Mouse (Mus musculus): ENCODE data around the gene Coro1c. TPM values are rescaled to one million over a fixed set of nuclear protein-coding genes. Genes with fewer than 3 reads are reported as not detected.

The Coro1c gene
- polyA plus RNA-seq, 1 experiment from 2014 or later = 93.6 TPM

DNA sequence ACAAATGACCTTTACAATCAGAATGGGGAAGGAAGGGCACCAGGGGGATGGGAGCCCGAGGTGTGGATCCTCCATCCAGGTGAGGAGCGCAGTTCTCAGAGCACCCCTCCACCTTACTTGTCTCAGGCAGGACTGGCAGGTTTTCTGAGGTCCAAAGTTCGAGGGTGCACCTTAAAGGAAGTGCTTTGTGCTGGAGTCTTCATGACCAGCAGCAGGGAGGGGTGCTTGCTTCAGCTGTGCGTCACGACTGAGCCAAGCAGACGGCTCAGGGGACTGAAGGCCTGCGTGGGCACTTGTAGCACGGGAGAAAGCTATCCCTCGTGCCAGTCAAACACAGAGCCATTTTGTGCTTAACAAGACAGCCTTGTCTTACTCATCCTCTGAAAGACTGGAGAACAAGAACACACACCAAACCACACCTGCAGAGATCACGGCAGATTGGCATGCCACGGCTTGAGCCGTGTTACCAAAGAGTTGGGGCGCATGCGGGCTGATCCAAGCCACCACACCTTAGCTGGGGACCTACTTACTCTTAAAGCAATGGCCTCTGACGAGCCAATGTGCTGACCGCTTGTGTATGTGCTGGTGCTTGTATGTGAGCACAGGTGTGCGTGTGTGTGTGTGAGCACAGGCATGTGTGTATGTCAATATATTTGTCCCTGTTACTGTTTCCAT lies 29.5 kb downstream of the Coro1c start:
- 60% methylated on average over 17 of the region's 17 CpGs for WGBS
- DNase-seq (ENCODE audit: low spot score) (peak; percentile 82), ATAC-seq (ENCODE audit: low FRiP score, low TSS enrichment) (peak; percentile 91)
- peaks cover 7% of the 10 kb centered on the region; the same call in 1 of the 2 replicates for H3K36me3 ChIP-seq (ENCODE audit: control insufficient read depth, insufficient read depth, low read length)
- 0 out of 2 replicates have a peak overlapping the region, but pooled peaks have one; percentile 27 for H3K9ac ChIP-seq (ENCODE audit: low read length)
- H3K4me2 ChIP-seq (replicated peaks; ENCODE audit: low read depth) = no peak overlapping the region
- H3K4me1 ChIP-seq (replicated peaks; ENCODE audit: control insufficient read depth, insufficient read depth) = peaks cover 8% of the 10 kb centered on the region
- TF ChIP-seq CTCF (IDR thresholded peaks at IDR 0.05; ENCODE audit: low read depth) (no peak), EP300 (optimal IDR thresholded peaks at IDR 0.05) (no peak)
- H3K27me3 ChIP-seq (ENCODE audit: control insufficient read depth, insufficient read depth, low read length) = no peaks in the 10 kb centered on the region
- H3K4me3 ChIP-seq (ENCODE audit: low read depth, low read length) = no peak overlapping the region
- H3K27ac ChIP-seq (replicated peaks) = peak overlapping the region; percentile 81
- no peaks in the 10 kb centered on the region for H3K9me3 ChIP-seq (ENCODE audit: control insufficient read depth, low read length)

- no peaks in the 10 kb centered on the region for H3K27me3 ChIP-seq (ENCODE audit: control insufficient read depth, insufficient read depth, low read length)
- WGBS = 46% methylated on average over 3 of the region's 3 CpGs
- ATAC-seq (ENCODE audit: low FRiP score, low TSS enrichment) (no peak), DNase-seq (ENCODE audit: low spot score) (no peak)
- H3K9ac ChIP-seq (ENCODE audit: low read length) = no peak overlapping the region
- no peak overlapping the region for H3K4me3 ChIP-seq (ENCODE audit: low read depth, low read length)
- no peak overlapping the region for H3K4me2 ChIP-seq (replicated peaks; ENCODE audit: low read depth)
- peaks cover 6% of the 10 kb centered on the region for H3K4me1 ChIP-seq (replicated peaks; ENCODE audit: control insufficient read depth, insufficient read depth)
- H3K27ac ChIP-seq (replicated peaks) = peak overlapping the region; percentile 81
- no peak for TF ChIP-seq EP300 (optimal IDR thresholded peaks at IDR 0.05)
- no peak for TF ChIP-seq CTCF (IDR thresholded peaks at IDR 0.05; ENCODE audit: low read depth)
- peaks cover 7% of the 10 kb centered on the region; the same call in 1 of the 2 replicates for H3K36me3 ChIP-seq (ENCODE audit: control insufficient read depth, insufficient read depth, low read length)
- H3K9me3 ChIP-seq (ENCODE audit: control insufficient read depth, low read length) = no peaks in the 10 kb centered on the region
Measured at GRCm38 (mm10) chr5:113877565-113877964, 31.0 kb downstream of the Coro1c start.

DNA sequence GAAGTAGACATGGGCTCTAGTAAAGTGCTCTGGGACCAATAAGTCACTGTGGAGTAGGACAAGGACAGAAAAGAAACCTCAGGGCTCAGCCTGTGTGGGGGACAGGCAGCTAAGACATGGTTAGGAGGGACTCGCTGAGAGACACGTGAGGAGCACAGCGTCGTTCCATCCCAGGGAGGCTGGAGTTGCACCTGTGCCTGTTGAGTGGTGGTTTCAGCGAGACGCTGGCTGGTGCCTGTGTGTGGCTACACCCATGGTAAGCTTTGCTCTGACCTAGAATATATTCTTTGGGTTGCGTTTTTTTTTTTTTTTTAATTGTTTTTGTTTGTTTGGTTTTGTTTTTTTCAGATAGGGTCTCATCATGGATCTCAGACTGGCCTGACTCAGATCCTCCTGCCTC lies 32.4 kb downstream of the Coro1c start:
- H3K9ac ChIP-seq (ENCODE audit: low read length) = no peak overlapping the region
- ATAC-seq (ENCODE audit: low FRiP score, low TSS enrichment) (no peak), DNase-seq (ENCODE audit: low spot score) (no peak)
- peaks cover 14% of the 10 kb centered on the region for H3K4me1 ChIP-seq (replicated peaks; ENCODE audit: control insufficient read depth, insufficient read depth)
- no peak overlapping the region; the same call in 1 of the 2 replicates for H3K27ac ChIP-seq (replicated peaks)
- no peak for TF ChIP-seq CTCF (IDR thresholded peaks at IDR 0.05; ENCODE audit: low read depth)
- H3K4me3 ChIP-seq (ENCODE audit: low read depth, low read length) = no peak overlapping the region
- no peaks in the 10 kb centered on the region for H3K27me3 ChIP-seq (ENCODE audit: control insufficient read depth, insufficient read depth, low read length)
- no peaks in the 10 kb centered on the region for H3K9me3 ChIP-seq (ENCODE audit: control insufficient read depth, low read length)
- WGBS = 96% methylated on average over 7 of the region's 7 CpGs
- no peak overlapping the region for H3K4me2 ChIP-seq (replicated peaks; ENCODE audit: low read depth)
- H3K36me3 ChIP-seq (ENCODE audit: control insufficient read depth, insufficient read depth, low read length) = 0 out of 2 replicates have a peak, but pooled peaks cover 5% of the 10 kb centered on the region

- TF ChIP-seq CTCF (IDR thresholded peaks at IDR 0.05; ENCODE audit: low read depth) = no peak
- no peak for TF ChIP-seq EP300 (optimal IDR thresholded peaks at IDR 0.05)
- Histone ChIP-seq H3K9ac (ENCODE audit: low read length) (no peak overlapping the region), H3K27ac (replicated peaks) (no peak overlapping the region; the same call in 1 of the 2 replicates), H3K4me3 (ENCODE audit: low read depth, low read length) (no peak overlapping the region), H3K4me2 (replicated peaks; ENCODE audit: low read depth) (no peak overlapping the region), H3K36me3 (ENCODE audit: control insufficient read depth, insufficient read depth, low read length) (0 out of 2 replicates have a peak, but pooled peaks cover 5% of the 10 kb centered on the region), H3K4me1 (replicated peaks; ENCODE audit: control insufficient read depth, insufficient read depth) (peaks cover 14% of the 10 kb centered on the region), H3K9me3 (ENCODE audit: control insufficient read depth, low read length) (no peaks in the 10 kb centered on the region), H3K27me3 (ENCODE audit: control insufficient read depth, insufficient read depth, low read length) (no peaks in the 10 kb centered on the region)
- DNase-seq (ENCODE audit: low spot score) (no peak), ATAC-seq (ENCODE audit: low FRiP score, low TSS enrichment) (peak; percentile 43)
- 90% methylated on average over 4 of the region's 4 CpGs for WGBS
Measured at GRCm38 (mm10) chr5:113875625-113876024, 32.9 kb downstream of the Coro1c start.

GRCm38 (mm10) chr5:113874063-113875024 lies 34.2 kb downstream of the Coro1c start:
- H3K4me3 ChIP-seq (ENCODE audit: low read depth, low read length) = no peak overlapping the region
- H3K36me3 ChIP-seq (ENCODE audit: control insufficient read depth, insufficient read depth, low read length) = no peaks in the 10 kb centered on the region
- DNase-seq (ENCODE audit: low spot score) (no peak), ATAC-seq (ENCODE audit: low FRiP score, low TSS enrichment) (no peak)
- TF ChIP-seq EP300 (optimal IDR thresholded peaks at IDR 0.05) (no peak), CTCF (IDR thresholded peaks at IDR 0.05; ENCODE audit: low read depth) (no peak)
- peaks cover 14% of the 10 kb centered on the region for H3K4me1 ChIP-seq (replicated peaks; ENCODE audit: control insufficient read depth, insufficient read depth)
- H3K27me3 ChIP-seq (ENCODE audit: control insufficient read depth, insufficient read depth, low read length) = no peaks in the 10 kb centered on the region
- 66% methylated on average over 19 of the region's 19 CpGs for WGBS
- no peak overlapping the region for H3K4me2 ChIP-seq (replicated peaks; ENCODE audit: low read depth)
- peak overlapping the region; percentile 57; the same call in 1 of the 2 replicates for H3K9ac ChIP-seq (ENCODE audit: low read length)
- H3K27ac ChIP-seq (replicated peaks) = peak overlapping the region; percentile 87
- H3K9me3 ChIP-seq (ENCODE audit: control insufficient read depth, low read length) = no peaks in the 10 kb centered on the region

Data from stomach, postnatal 0 days (tissue).